Mouse (Mus musculus): ENCODE results near the gene Gtf3c5. TPM values are rescaled to one million over a fixed set of nuclear protein-coding genes. Genes with fewer than 3 reads are reported as not detected.

Gtf3c5 gene
- total RNA-seq, 2 experiments from 2014 or later: 27.0 to 28.3 TPM

- no peak for DNase-seq (ENCODE audit: low spot score in 2 of 2)
Measured at GRCm38 (mm10) chr2:28609851-28610250, 26.3 kb upstream of the Gtf3c5 start.

- DNase-seq (ENCODE audit: low spot score in 2 of 2): no peak
Measured at GRCm38 (mm10) chr2:28607341-28608165, 24.0 kb upstream of the Gtf3c5 start.

GRCm38 (mm10) chr2:28606601-28607340 is 23.2 kb upstream of the Gtf3c5 start:
- no peak for DNase-seq (ENCODE audit: low spot score in 2 of 2)

- DNase-seq (ENCODE audit: low spot score in 2 of 2): no peak
Measured at GRCm38 (mm10) chr2:28605789-28606541, 22.4 kb upstream of the Gtf3c5 start.

- no peak for DNase-seq (ENCODE audit: low spot score in 2 of 2)
Measured at GRCm38 (mm10) chr2:28603542-28603941, 20.0 kb upstream of the Gtf3c5 start.

- DNase-seq (ENCODE audit: low spot score in 2 of 2): no peak
Measured at GRCm38 (mm10) chr2:28601720-28602590, 18.4 kb upstream of the Gtf3c5 start.

GRCm38 (mm10) chr2:28599569-28599900 is 16.0 kb upstream of the Gtf3c5 start:
- DNase-seq (ENCODE audit: low spot score in 2 of 2): no peak

GRCm38 (mm10) chr2:28598692-28599568 is 15.4 kb upstream of the Gtf3c5 start:
- DNase-seq (ENCODE audit: low spot score in 2 of 2): no peak

- no peak for DNase-seq (ENCODE audit: low spot score in 2 of 2)
Measured at GRCm38 (mm10) chr2:28597733-28598547, 14.4 kb upstream of the Gtf3c5 start.

- DNase-seq (ENCODE audit: low spot score in 2 of 2): no peak
Measured at GRCm38 (mm10) chr2:28596998-28597397, 13.4 kb upstream of the Gtf3c5 start.

GRCm38 (mm10) chr2:28596021-28596420 is 12.5 kb upstream of the Gtf3c5 start:
- DNase-seq (ENCODE audit: low spot score in 2 of 2): no peak

- DNase-seq (ENCODE audit: low spot score in 2 of 2): peak; percentile 42 to 43
Measured at GRCm38 (mm10) chr2:28592809-28593208, 9.3 kb upstream of the Gtf3c5 start.

- DNase-seq (ENCODE audit: low spot score in 2 of 2): no peak
Measured at GRCm38 (mm10) chr2:28591479-28591878, 7.9 kb upstream of the Gtf3c5 start.

GRCm38 (mm10) chr2:28588574-28588973 is 5.0 kb upstream of the Gtf3c5 start:
- no peak for DNase-seq (ENCODE audit: low spot score in 2 of 2)

- no peak for DNase-seq (ENCODE audit: low spot score in 2 of 2)
Measured at GRCm38 (mm10) chr2:28585730-28586129, 2.2 kb upstream of the Gtf3c5 start.

GRCm38 (mm10) chr2:28585043-28585571 is 1.6 kb upstream of the Gtf3c5 start:
- DNase-seq (ENCODE audit: low spot score in 2 of 2): peak; percentile 28 to 64

GRCm38 (mm10) chr2:28582647-28583353 is 751 bp downstream of the Gtf3c5 start:
- DNase-seq (ENCODE audit: low spot score in 2 of 2): peak; percentile 74

GRCm38 (mm10) chr2:28578003-28578402 is 5.5 kb downstream of the Gtf3c5 start:
- no peak for DNase-seq (ENCODE audit: low spot score in 2 of 2)

Measured in adrenal gland, postnatal 4 days (tissue).